Mouse (Mus musculus): ENCODE measurements at regions not wholly inside any gene's neighbourhood (a gene's known extent, or its start where the extent isn't known, plus 50 kb on each side); places are given as distances from the start of the nearest gene placed in this dataset.
A peak's percentile ranks its signal among the peaks of the same experiment; 100 is the strongest.

DNA sequence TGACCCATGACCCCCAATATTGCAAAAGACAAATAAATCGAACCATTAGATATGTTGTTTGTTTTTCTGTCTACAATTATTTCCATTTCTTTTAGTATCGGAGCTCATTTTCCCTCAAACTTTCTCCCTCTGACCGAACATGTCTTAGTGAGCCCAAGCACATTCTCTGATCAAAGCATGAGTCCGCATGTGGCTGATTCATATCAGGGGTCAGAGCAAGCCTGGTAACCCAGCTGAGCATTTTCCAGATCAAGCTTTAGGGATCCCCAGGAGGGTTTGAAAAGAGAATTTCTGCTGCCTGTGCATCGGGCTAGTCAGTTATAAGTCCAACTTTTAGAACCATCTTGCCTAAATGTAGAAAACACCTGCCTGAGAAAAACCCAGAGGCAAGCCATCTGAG, 350.6 kb downstream of the Ccser2 start:
- Histone ChIP-seq H3K36me3 (no peaks in the 10 kb centered on the region), H3K4me2 (replicated peaks) (no peak overlapping the region), H3K4me1 (no peaks in the 10 kb centered on the region), H3K9me3 (no peaks in the 10 kb centered on the region), H3K27ac (replicated peaks) (no peak overlapping the region), H3K27me3 (no peaks in the 10 kb centered on the region), H3K9ac (replicated peaks) (no peak overlapping the region), H3K4me3 (no peak overlapping the region)
- WGBS: 82% methylated on average over 5 of the region's 5 CpGs
- ATAC-seq (ENCODE audit: low FRiP score, low read depth): no peak

DNA sequence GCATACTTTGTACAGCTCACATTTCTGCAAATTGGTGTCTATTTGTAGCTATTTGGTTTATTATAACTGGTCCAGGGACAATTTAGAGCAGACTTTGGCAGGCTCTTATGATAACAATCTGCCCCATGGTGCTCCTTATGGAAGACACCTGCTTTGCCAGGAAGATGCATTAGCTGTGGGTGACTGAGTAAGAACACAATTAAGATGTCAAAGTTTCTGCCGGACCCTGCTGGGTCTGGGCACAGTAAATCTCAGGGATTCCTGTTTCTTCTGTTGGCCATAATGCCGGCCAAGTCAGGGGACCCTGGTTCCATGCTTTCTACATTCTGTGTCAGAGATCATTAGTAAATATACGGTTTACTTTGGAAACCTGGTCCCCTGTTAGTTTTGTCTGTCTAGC, 353.7 kb downstream of the Ccser2 start:
- Histone ChIP-seq H3K4me2 (replicated peaks) (no peak overlapping the region), H3K9me3 (no peaks in the 10 kb centered on the region), H3K9ac (replicated peaks) (no peak overlapping the region), H3K27me3 (no peaks in the 10 kb centered on the region), H3K4me1 (no peaks in the 10 kb centered on the region), H3K27ac (replicated peaks) (no peak overlapping the region), H3K36me3 (no peaks in the 10 kb centered on the region), H3K4me3 (no peak overlapping the region)
- WGBS: 81% methylated on average over 3 of the region's 3 CpGs
- ATAC-seq (ENCODE audit: low FRiP score, low read depth): no peak

DNA sequence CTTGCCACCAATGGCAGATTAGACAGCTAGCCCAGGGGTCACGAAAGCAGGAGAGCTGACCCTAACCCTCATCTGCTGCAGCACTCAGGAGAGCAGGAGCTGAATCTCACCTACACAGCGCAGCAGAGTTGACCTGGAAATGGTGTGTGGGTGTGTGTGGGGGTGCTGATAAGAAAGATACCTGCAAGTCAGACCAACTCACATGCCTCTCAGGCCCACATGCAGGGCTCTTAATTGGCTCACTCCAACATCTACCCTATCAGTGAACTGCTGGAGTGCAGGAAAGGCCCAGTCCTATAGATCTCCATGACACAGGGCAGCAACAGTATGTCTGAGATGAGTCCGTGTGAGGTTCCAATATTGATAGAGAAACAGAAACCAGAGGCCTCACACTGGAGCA, 355.7 kb downstream of the Ccser2 start:
- H3K4me2 ChIP-seq (replicated peaks): no peak overlapping the region
- ATAC-seq (ENCODE audit: low FRiP score, low read depth): no peak
- no peaks in the 10 kb centered on the region for H3K27me3 ChIP-seq
- H3K36me3 ChIP-seq: no peaks in the 10 kb centered on the region
- H3K9ac ChIP-seq (replicated peaks): no peak overlapping the region
- H3K9me3 ChIP-seq: no peaks in the 10 kb centered on the region
- no peaks in the 10 kb centered on the region for H3K4me1 ChIP-seq
- no peak overlapping the region for H3K27ac ChIP-seq (replicated peaks)
- 91% methylated on average over 3 of the region's 3 CpGs for WGBS
- H3K4me3 ChIP-seq: no peak overlapping the region

DNA sequence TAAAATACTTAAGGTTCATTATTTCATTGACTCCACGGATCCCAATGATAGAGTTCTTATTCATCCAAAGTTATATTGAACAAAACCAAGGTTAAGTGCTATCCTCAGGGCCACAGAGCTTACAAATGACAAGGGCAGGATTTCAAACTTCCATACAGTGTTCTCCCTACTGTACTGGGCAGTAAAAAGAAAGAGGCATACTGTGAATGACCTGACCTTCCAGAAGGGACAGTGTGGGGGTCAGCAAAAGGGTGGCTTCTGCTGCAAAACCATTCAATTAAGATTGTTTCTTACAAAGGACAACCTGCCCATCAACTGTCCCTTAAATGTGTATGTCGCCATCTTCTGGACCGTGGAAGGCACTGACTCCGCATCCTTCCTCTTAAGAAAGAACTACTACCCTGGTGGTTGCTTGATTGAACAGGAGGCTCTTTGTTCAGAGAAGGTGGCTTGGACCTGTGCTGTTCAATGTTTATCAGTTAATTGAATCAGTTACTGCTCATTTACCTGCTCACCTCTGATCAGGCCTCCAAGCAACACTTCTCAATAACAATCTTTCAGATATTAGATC, 384.4 kb downstream of the Ccser2 start:
- no peaks in the 10 kb centered on the region for H3K4me1 ChIP-seq
- H3K9me3 ChIP-seq: no peaks in the 10 kb centered on the region
- no peak overlapping the region for H3K9ac ChIP-seq (replicated peaks)
- WGBS: 48% methylated on average over 4 of the region's 4 CpGs
- H3K4me3 ChIP-seq: no peak overlapping the region
- no peaks in the 10 kb centered on the region for H3K27me3 ChIP-seq
- no peak overlapping the region for H3K4me2 ChIP-seq (replicated peaks)
- ATAC-seq (ENCODE audit: low FRiP score, low read depth): no peak
- H3K27ac ChIP-seq (replicated peaks): no peak overlapping the region
- H3K36me3 ChIP-seq: no peaks in the 10 kb centered on the region

DNA sequence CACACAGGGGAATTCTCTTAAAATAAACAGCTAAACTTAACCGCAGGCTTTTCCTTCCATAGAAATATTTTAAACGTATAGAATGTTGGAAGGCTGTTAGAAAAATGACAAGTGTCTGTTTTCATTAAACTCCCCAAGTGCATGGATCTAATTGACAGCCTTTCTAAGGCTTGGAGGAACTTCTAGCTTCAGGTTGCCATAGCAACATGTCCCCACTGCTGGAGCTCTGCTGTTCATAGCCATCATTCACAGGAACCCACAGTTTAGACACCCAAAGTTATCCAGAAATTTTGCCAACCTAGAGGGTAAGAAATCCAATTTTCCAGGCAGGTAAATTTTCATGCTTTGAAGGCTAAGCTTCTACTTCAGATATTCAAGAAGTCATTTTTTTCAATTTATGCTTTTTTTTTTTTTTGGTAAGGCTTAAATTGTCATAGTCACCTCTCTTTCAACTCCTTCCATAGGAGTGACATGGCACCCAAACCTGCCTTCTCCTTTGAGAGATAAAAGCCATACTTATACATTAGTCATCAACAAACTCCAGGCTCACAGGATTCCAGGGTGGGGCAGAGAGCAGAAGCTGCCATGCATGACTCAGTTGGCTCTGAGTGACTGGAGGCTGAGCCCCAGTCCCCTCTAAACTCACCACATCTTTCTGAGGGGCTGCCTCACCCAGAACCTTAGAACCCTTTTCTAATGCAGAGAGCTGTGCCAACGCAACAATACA, 385.1 kb downstream of the Ccser2 start:
- H3K9me3 ChIP-seq: no peaks in the 10 kb centered on the region
- 73% methylated on average over 3 of the region's 3 CpGs for WGBS
- H3K36me3 ChIP-seq: no peaks in the 10 kb centered on the region
- no peak overlapping the region for H3K27ac ChIP-seq (replicated peaks)
- H3K9ac ChIP-seq (replicated peaks): no peak overlapping the region
- no peaks in the 10 kb centered on the region for H3K4me1 ChIP-seq
- H3K4me3 ChIP-seq: no peak overlapping the region
- no peaks in the 10 kb centered on the region for H3K27me3 ChIP-seq
- no peak for ATAC-seq (ENCODE audit: low FRiP score, low read depth)
- H3K4me2 ChIP-seq (replicated peaks): no peak overlapping the region

DNA sequence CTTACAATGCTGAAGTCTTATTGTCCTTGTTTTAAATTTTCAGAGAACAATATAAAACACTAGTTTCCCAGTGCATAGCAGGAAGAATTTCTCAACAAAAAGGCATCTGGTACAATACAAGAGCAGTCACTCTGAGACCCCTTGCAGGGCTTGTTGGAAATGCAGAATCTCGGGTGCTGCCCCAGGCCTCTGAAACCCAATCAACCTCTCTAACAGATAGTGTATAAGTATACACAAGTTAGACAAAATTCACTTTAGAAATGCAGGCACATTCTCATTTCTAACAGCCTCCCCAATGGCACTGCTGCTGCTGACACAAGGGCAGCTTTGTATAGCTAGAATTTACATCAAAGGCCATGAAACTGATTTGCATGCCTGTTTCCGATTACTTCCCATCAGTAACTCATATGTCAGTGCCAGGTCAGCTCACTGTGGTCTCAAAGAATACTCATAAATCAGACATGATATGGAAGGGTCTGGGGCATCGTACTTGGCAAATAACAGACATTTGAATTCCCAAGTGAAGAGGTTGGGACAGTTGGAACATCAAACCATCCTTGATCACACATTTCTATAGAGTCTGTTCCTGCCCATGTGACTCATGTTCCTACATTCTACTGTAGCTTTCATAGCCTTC, 405.2 kb downstream of the Ccser2 start:
- no peak for ATAC-seq (ENCODE audit: low FRiP score, low read depth)
- WGBS: 70% methylated on average over 3 of the region's 3 CpGs
- Histone ChIP-seq H3K4me1 (no peaks in the 10 kb centered on the region), H3K4me3 (no peak overlapping the region), H3K9ac (replicated peaks) (no peak overlapping the region), H3K9me3 (no peaks in the 10 kb centered on the region), H3K27ac (replicated peaks) (no peak overlapping the region), H3K27me3 (no peaks in the 10 kb centered on the region), H3K4me2 (replicated peaks) (no peak overlapping the region), H3K36me3 (no peaks in the 10 kb centered on the region)

DNA sequence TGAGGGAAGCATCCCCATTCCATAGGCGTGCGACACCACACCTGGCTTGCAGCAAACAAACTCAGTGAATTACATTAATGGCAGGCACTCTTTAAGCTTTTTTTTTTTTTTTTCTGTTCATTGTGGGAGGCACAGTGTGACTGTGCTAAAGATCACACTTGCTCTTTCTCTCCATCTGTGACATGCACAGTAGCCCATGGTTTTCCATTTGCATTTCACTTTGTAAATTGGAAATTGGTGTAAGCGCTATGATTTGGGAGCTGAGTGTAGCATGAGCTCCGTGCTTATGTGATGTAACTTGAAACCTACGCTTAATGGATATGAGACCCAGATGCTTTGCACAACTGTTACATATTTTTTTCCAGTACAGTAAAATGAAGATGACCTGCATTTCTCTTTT, 431.2 kb downstream of the Ccser2 start:
- ATAC-seq (ENCODE audit: low FRiP score, low read depth): no peak
- no peak overlapping the region for H3K4me3 ChIP-seq
- no peak overlapping the region for H3K27ac ChIP-seq (replicated peaks)
- no peaks in the 10 kb centered on the region for H3K36me3 ChIP-seq
- 90% methylated on average over 5 of the region's 5 CpGs for WGBS
- no peaks in the 10 kb centered on the region for H3K27me3 ChIP-seq
- no peak overlapping the region for H3K9ac ChIP-seq (replicated peaks)
- H3K4me1 ChIP-seq: no peaks in the 10 kb centered on the region
- no peaks in the 10 kb centered on the region for H3K9me3 ChIP-seq
- H3K4me2 ChIP-seq (replicated peaks): no peak overlapping the region

DNA sequence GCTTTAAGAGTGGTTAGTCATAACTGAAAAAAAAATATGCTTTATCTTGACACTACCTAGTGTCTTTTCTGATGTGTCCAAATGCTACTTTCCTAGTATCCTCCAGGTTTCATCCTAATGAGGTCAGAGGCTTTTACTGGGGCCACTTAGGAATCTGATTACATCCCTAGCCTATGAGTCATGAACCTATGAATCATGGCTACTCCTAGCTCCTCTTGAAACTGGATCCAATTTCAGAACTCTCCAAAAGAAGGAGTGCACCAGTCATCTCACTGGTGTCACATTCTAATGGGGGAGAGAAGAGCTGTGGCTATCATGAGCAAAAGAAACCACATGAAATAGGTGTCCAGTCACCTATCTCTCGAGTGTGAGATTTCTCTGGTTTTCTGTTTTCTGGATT, 432.6 kb downstream of the 4930474N05Rik start:
- Histone ChIP-seq H3K9ac (replicated peaks) (no peak overlapping the region), H3K4me2 (replicated peaks) (no peak overlapping the region), H3K9me3 (no peaks in the 10 kb centered on the region), H3K36me3 (no peaks in the 10 kb centered on the region), H3K4me1 (no peaks in the 10 kb centered on the region), H3K4me3 (no peak overlapping the region), H3K27me3 (no peaks in the 10 kb centered on the region), H3K27ac (replicated peaks) (no peak overlapping the region)
- ATAC-seq (ENCODE audit: low FRiP score, low read depth): no peak
- WGBS: 76% methylated on average over 1 of the region's 1 CpGs

DNA sequence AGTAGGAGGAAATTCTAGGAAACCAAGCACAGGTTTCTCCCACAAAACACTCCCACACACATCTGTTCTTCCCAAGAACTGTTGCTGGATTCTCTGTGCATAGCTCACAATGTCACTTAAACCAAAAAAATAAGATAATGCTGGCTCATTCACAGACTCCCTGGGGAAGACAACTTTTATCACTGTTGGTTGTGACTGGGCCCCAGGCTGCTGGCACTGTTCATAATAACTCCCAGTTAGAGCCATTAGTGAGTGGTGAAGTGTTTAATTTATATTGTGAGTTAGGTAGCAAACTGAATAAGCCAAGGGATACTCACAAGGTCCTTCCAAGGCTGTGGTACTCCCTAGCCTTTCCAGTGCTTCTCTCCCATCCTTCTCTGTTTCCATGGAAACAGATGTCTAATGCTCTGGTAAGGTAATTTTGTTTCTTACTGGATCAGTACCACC, 430.9 kb downstream of the 4930474N05Rik start:
- Histone ChIP-seq H3K27ac (replicated peaks) (no peak overlapping the region), H3K27me3 (no peaks in the 10 kb centered on the region), H3K4me3 (no peak overlapping the region), H3K36me3 (no peaks in the 10 kb centered on the region), H3K4me2 (replicated peaks) (no peak overlapping the region), H3K9me3 (no peaks in the 10 kb centered on the region), H3K4me1 (no peaks in the 10 kb centered on the region), H3K9ac (replicated peaks) (no peak overlapping the region)
- ATAC-seq (ENCODE audit: low FRiP score, low read depth): no peak

DNA sequence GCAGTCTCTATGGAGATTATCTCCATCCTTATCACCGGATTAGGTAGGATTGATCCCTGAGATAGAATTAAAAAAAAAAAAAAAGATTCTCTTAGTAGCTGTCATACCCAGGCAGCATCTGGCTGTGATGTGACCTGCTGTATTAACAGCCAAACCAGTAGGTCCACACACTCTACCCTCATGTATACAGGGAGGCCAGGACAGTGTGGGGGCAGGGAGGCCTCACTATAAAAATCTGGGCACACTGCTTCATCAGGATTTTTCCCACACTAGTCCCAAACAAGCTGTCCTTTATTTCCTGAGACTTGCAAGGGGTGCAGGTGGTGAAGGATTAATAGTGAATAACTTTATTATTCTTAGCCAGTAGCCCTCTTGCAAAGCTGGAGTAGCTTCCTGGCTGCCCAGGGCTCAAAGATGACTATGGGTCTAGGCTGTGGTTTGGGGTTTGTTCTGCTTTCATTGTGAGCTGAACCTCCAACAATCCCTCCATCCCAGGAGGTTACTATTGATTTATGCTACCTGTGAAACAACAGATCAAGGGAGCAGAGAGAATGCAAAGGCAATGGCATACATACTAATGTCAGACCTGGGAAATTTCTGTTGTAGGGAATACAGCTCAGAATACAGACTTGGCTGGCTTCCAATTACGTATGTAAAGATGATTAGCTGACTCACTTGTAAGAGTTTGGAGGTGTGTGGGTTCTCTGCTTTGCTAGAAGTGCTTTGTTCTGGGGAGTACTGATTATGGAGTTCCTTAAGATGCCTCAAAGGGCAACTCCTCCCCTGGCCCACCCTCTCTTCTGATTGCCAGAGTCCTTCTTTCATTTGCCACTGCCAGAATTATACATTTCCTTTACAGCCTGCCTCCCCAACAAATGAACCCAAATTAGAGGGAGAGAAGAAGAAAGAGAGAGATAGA, 407.6 kb downstream of the 4930474N05Rik start:
- peak; percentile 49; the same call in 1 of the 2 replicates for ATAC-seq (ENCODE audit: low FRiP score, low read depth)
- Histone ChIP-seq H3K9ac (replicated peaks) (no peak overlapping the region), H3K27ac (replicated peaks) (no peak overlapping the region), H3K9me3 (no peaks in the 10 kb centered on the region), H3K36me3 (no peaks in the 10 kb centered on the region), H3K4me3 (no peak overlapping the region), H3K27me3 (no peaks in the 10 kb centered on the region), H3K4me1 (no peaks in the 10 kb centered on the region), H3K4me2 (replicated peaks) (no peak overlapping the region)
- WGBS: 77% methylated on average over 2 of the region's 2 CpGs

DNA sequence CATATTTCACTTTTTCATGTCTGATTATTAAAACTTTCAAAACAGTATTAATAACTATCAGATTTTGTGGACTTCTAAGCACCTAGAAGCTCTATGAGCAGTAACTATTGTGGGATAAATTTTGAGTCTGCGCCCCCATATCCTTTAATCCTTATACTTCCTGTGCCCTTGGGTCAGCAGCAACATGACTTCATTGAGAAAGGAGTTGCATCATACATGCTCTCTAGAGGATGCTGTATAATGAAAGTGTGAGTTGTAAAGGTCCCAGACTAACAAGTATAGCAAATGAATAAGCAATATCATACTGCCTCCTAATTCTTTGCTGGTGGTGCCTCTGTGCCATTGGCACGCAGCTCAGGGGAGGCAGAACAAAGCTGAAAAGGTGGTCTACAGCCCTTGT, 404.6 kb downstream of the 4930474N05Rik start:
- Histone ChIP-seq H3K9ac (replicated peaks) (no peak overlapping the region), H3K27me3 (no peaks in the 10 kb centered on the region), H3K4me1 (no peaks in the 10 kb centered on the region), H3K4me3 (no peak overlapping the region), H3K4me2 (replicated peaks) (no peak overlapping the region), H3K9me3 (no peaks in the 10 kb centered on the region), H3K27ac (replicated peaks) (no peak overlapping the region), H3K36me3 (no peaks in the 10 kb centered on the region)
- 91% methylated on average over 2 of the region's 2 CpGs for WGBS
- ATAC-seq (ENCODE audit: low FRiP score, low read depth): no peak

DNA sequence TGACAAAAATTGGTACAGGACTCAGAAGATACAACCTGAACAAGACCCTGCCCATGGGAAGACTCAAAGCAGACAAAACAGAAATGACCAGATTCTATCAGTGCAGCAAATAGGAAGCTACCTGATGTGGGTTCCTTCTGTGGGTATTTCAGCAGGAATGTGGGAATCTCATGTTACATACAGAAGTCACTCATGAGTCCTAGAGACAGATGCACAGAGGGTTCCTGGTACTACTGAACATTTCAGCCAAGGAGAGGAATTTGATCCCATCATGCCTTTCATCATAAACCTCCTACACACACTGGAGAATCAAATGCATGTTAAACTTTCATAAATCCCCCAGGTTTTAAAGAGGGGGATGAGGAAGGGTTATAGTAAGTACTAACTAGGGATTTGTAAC, 390.8 kb downstream of the 4930474N05Rik start:
- ATAC-seq (ENCODE audit: low FRiP score, low read depth): no peak
- no peaks in the 10 kb centered on the region for H3K9me3 ChIP-seq
- no peak overlapping the region for H3K27ac ChIP-seq (replicated peaks)
- H3K36me3 ChIP-seq: no peaks in the 10 kb centered on the region
- H3K27me3 ChIP-seq: no peaks in the 10 kb centered on the region
- no peak overlapping the region for H3K4me2 ChIP-seq (replicated peaks)
- no peak overlapping the region for H3K4me3 ChIP-seq
- H3K4me1 ChIP-seq: no peaks in the 10 kb centered on the region
- no peak overlapping the region for H3K9ac ChIP-seq (replicated peaks)
